Mouse (Mus musculus) bone marrow macrophage, adult 2 months (primary cell): ENCODE measurements at regions not wholly inside any gene's neighbourhood (a gene's known extent, or its start where the extent isn't known, plus 50 kb on each side); places are given as distances from the start of the nearest gene placed in this dataset.

Experiments
- CTCF ChIP-seq: IDR thresholded peaks from 2 replicates; pipeline ENCODE4 v1.5.1; 2012; ENCODE audit warnings: low read depth, mild to moderate bottlenecking, low read length, moderate library complexity
- POLR2A ChIP-seq: IDR thresholded peaks from 2 replicates; pipeline ENCODE4 v1.6.1; 2012; ENCODE audit warnings: mild to moderate bottlenecking, low read depth, low read length, borderline replicate concordance

GRCm38 (mm10) chr5:149908376-149909078 lies 109.9 kb upstream of the Rxfp2 start:
- TF ChIP-seq POLR2A = no peak
- no peak for TF ChIP-seq CTCF
